16 mouse cellular contexts compared by ENCODE assay signal in the genomic region with DNA sequence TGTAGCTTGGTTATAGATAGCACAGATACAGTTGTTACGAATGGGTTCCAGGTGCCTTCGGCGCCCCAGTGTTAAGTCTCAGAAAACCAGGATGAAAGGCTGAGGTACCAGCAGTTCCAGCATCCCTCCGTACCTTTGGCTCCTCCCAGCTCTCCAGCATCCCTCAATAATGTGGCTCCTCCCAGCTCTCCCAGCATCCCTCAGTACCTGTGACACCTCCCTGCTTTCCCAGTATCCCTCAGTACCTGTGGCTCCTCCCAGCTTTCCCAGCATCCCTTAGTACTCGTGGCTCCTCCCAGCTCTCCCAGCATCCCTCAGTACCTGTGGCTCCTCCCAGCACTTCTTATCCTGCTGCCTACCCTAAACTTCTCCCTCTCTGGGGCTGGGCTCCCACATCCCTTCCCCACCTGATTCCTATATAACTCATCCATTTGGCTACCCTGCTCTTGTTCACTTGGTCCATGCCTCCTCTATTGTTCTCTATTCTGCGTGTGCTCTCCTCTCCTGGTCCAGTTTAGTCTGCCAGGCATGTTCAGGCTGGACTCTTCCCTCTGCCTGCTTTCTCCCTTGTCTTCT. TPM values are rescaled to one million over a fixed set of nuclear protein-coding genes. Genes with fewer than 3 reads are reported as not detected.
"Had no signal": no experiment of that assay in that cellular context is flagged by ENCODE, and none has a peak within 500 bp of the region (broad histone marks: within the 10 kb centered on the region; RNA-seq: fewer than 3 reads in every experiment).

No protein-coding gene starts in this region.

- H3K9me3 ChIP-seq: limb, embryonic 12.5 days; liver, embryonic 13.5 days; lung, embryonic 15.5 days; megakaryocyte, embryonic 14.5 days; midbrain, embryonic 15.5 days; neural tube, embryonic 12.5 days had no signal

- H3K36me3 ChIP-seq: limb, embryonic 12.5 days; liver, embryonic 13.5 days; lung, embryonic 15.5 days; midbrain, embryonic 15.5 days; neural tube, embryonic 12.5 days had no signal

- H3K9ac ChIP-seq: limb, embryonic 12.5 days; liver, embryonic 13.5 days; liver, postnatal 0 days; lung, embryonic 15.5 days; midbrain, embryonic 15.5 days; neural tube, embryonic 12.5 days had no signal

- DNase-seq: kidney, postnatal 36 days; layer of hippocampus, adult 9-11 months; layer of hippocampus, postnatal 36 days; liver; liver, embryonic 13.5 days; liver, postnatal 0 days; lung, postnatal 14 days; thymus, adult 2 months; thymus, postnatal 25 days had no signal

- H3K4me3 ChIP-seq: limb, embryonic 12.5 days; liver, embryonic 13.5 days; lung, embryonic 15.5 days; megakaryocyte, embryonic 14.5 days; midbrain, embryonic 15.5 days; neural tube, embryonic 12.5 days had no signal

- H3K27ac ChIP-seq: limb, embryonic 12.5 days; liver, embryonic 13.5 days; lung, embryonic 15.5 days; macrophage; midbrain, embryonic 15.5 days; neural tube, embryonic 12.5 days; stomach, postnatal 0 days had no signal

- H3K27me3 ChIP-seq: limb, embryonic 12.5 days; liver, embryonic 13.5 days; lung, embryonic 15.5 days; midbrain, embryonic 15.5 days; neural tube, embryonic 12.5 days had no signal

- H3K4me1 ChIP-seq: liver, embryonic 13.5 days; lung, embryonic 15.5 days; megakaryocyte, embryonic 14.5 days had no signal

RNA-seq across cellular contexts. Expression of a gene that starts 55.9 kb away (rescaled TPM):
- polyA plus RNA-seq: macrophage had no signal
